Mouse (Mus musculus) intestine, embryonic 16.5 days (tissue): ENCODE results near the gene Map4k4. TPM values are rescaled to one million over a fixed set of nuclear protein-coding genes. Genes with fewer than 3 reads are reported as not detected.

ENCODE experiments used
- ATAC-seq: fragments of 200-750 bp; cut with Nextera tagmentation; 2 replicates; pipeline ENCODE4 v1.8.0; 2017; ENCODE audit warnings: moderate TSS enrichment, moderate library complexity
- H3K27ac ChIP-seq: fragments of 300-500 bp; sonication (generic); 2 replicates; pipeline ENCODE4 v1.5.1; 2014; ENCODE audit warnings: mild to moderate bottlenecking, low read length
- H3K27me3 ChIP-seq: fragments of 300-500 bp; sonication (generic); replicated peaks from 2 replicates; pipeline ENCODE4 v1.6.1; 2014; ENCODE audit warnings: low read length, control low read depth, mixed read lengths; ENCODE audit not compliant: control insufficient read depth, insufficient read depth
- H3K36me3 ChIP-seq: fragments of 300-500 bp; sonication (generic); 2 replicates; pipeline ENCODE4 v1.6.1; 2014; ENCODE audit warnings: low read length, control low read depth; ENCODE audit not compliant: control insufficient read depth, insufficient read depth
- H3K4me1 ChIP-seq: fragments of 300-500 bp; sonication (generic); 2 replicates; pipeline ENCODE4 v1.6.1; 2014; ENCODE audit warnings: low read length, control low read depth, mixed read lengths; ENCODE audit not compliant: control insufficient read depth, insufficient read depth
- H3K4me2 ChIP-seq: fragments of 300-500 bp; sonication (generic); 2 replicates; pipeline ENCODE4 v1.6.1; 2014; ENCODE audit warnings: low read depth, low read length, control low read depth
- H3K4me3 ChIP-seq: fragments of 300-500 bp; sonication (generic); 2 replicates; pipeline ENCODE4 v1.5.1; 2014; ENCODE audit warnings: mild to moderate bottlenecking, low read length
- H3K9ac ChIP-seq: fragments of 300-500 bp; sonication (generic); 2 replicates; pipeline ENCODE4 v1.6.1; 2014; ENCODE audit warnings: low read depth, low read length
- H3K9me3 ChIP-seq: fragments of 300-500 bp; sonication (generic); 2 replicates; pipeline ENCODE4 v1.6.1; 2016; ENCODE audit warnings: low read length, control low read depth; ENCODE audit not compliant: control insufficient read depth
- WGBS: fragments of 180-500 bp; shearing (Covaris S2); extraction: QIAGEN DNeasy Blood & Tissue Kit; methylation state at CpG from one replicate; pipeline ENCODE4 v1.1.7; 2014; 5-methylcytosine and 5-hydroxymethylcytosine counted together
- polyA plus RNA-seq: library from polyadenylated mRNA; unstranded; fragments of >200 nt; fragmentation: Nextera tagmentation; extraction: Ambion mirVana; gene quantifications from 2 replicates; pipeline ENCODE4 v1.2.1, GENCODE M21; 2015

Map4k4 gene
- polyA plus RNA-seq, 1 experiment from 2014 or later: 10.1 TPM

DNA sequence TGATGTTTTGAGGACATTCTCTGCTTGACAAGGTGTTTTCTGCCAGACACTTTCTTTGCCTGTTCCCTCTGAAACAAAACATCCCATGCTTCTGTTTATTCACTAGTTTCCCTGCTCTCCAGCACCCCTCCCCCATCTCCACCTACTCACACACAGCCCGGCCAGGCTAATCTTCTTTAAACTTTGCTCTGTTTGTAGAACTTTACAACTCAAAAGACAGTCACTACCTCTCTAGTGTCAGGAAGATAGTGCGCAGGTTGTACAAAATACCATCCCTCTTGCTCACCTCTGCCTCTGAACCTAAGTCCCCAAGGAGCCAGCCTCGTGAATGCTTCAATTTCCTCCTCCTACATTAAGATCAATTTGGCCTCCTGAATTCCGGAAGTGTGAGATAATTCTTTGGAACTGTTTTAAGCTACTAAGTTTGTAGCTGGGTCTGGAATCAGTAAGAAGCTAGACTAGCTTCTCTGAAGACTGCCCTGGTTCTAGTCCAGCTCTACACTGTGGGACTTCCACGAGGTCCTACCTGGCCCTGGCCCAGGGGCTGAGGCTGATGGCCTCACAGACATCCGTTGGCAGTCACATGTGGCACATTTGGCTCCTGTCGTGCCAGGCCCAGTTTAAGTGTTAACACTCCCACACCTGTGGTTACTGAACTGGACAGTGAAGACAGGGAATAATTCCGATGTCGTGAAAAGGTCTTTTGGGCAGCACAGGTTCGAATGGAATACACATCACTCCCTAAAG is 31.7 kb upstream of the Map4k4 start:
- Histone ChIP-seq H3K4me1 (peaks cover 27% of the 10 kb centered on the region), H3K4me3 (no peak overlapping the region), H3K36me3 (no peaks in the 10 kb centered on the region), H3K4me2 (no peak overlapping the region), H3K9ac (no peak overlapping the region), H3K27ac (peak overlapping the region; percentile 63), H3K27me3 (no peaks in the 10 kb centered on the region), H3K9me3 (no peaks in the 10 kb centered on the region)
- 40% methylated on average over 10 of the region's 10 CpGs for WGBS
- peak; percentile 79 for ATAC-seq

DNA sequence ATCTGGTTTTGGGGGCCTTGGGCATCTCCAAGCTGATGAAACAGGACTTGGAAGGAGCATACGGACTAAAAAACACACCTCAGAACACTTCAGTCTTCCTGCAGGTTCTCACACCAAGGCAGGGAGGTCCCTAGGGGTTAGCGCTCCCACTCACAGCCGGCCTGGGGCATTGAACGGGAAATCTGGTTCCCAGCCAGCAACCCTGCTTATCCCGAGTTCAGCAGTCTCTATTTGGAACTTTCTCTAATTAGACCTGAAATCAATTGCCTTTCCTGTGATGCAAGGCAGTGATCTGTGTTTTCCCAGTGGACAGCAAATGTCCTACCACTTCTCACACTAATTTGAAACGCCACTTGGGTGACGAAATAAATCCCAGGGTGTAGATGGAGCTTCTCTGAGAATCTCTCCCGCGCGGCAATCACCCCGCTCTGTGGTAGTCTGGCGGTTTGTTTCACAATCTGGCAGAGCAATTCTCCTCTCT is 31.0 kb upstream of the Map4k4 start:
- ATAC-seq: no peak
- no peak overlapping the region for H3K9ac ChIP-seq
- no peak overlapping the region for H3K27ac ChIP-seq
- WGBS: 72% methylated on average over 12 of the region's 12 CpGs
- H3K4me2 ChIP-seq: no peak overlapping the region
- H3K4me3 ChIP-seq: no peak overlapping the region
- H3K4me1 ChIP-seq: peaks cover 27% of the 10 kb centered on the region
- H3K9me3 ChIP-seq: no peaks in the 10 kb centered on the region
- no peaks in the 10 kb centered on the region for H3K27me3 ChIP-seq
- H3K36me3 ChIP-seq: no peaks in the 10 kb centered on the region

DNA sequence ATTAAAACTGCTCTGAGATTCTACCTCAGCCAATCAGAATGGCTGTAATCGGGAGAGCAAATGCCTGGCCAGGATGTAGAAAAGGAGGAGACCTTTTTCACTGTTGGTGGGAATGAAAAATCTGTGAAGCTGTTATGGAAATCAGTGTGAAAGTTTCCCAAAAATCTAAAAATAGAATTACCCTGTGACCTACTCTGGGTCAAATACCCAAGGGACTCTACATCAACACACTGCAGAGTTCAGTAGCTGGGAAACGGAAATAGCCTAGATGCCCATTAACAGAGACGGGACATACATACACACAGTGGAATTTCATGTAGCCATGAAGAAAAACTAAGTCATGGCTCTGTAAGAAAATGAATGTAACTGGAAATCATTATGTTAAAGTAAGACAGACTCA is 22.7 kb upstream of the Map4k4 start:
- H3K4me1 ChIP-seq: no peaks in the 10 kb centered on the region
- H3K27me3 ChIP-seq: no peaks in the 10 kb centered on the region
- H3K4me3 ChIP-seq: no peak overlapping the region
- no peaks in the 10 kb centered on the region for H3K9me3 ChIP-seq
- 54% methylated on average over 3 of the region's 3 CpGs for WGBS
- no peak for ATAC-seq
- H3K36me3 ChIP-seq: no peaks in the 10 kb centered on the region
- H3K27ac ChIP-seq: no peak overlapping the region
- no peak overlapping the region for H3K9ac ChIP-seq
- H3K4me2 ChIP-seq: no peak overlapping the region

DNA sequence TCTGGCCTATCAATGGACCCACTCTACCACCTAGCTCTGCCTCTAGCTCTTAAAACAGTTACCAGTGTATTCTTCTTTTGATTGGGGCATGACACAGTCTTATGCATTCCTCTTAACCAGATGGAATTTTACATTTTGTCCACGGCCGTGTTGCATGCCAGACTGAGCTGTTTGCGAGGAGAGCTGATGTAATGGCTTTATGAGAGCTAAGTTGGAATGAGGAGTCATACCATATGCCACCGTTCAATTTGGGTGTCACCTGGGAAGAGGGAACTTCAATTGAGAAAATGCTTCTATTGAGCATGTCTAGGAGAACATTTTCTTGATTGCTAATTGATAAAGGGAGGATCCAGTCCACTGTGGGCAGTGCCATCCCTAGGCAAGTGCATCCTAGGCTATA is 18.2 kb upstream of the Map4k4 start:
- no peaks in the 10 kb centered on the region for H3K36me3 ChIP-seq
- H3K27ac ChIP-seq: no peak overlapping the region
- H3K9me3 ChIP-seq: no peaks in the 10 kb centered on the region
- H3K27me3 ChIP-seq: no peaks in the 10 kb centered on the region
- H3K4me3 ChIP-seq: no peak overlapping the region
- WGBS: 82% methylated on average over 4 of the region's 4 CpGs
- no peak overlapping the region for H3K9ac ChIP-seq
- H3K4me2 ChIP-seq: no peak overlapping the region
- H3K4me1 ChIP-seq: no peaks in the 10 kb centered on the region
- no peak for ATAC-seq

DNA sequence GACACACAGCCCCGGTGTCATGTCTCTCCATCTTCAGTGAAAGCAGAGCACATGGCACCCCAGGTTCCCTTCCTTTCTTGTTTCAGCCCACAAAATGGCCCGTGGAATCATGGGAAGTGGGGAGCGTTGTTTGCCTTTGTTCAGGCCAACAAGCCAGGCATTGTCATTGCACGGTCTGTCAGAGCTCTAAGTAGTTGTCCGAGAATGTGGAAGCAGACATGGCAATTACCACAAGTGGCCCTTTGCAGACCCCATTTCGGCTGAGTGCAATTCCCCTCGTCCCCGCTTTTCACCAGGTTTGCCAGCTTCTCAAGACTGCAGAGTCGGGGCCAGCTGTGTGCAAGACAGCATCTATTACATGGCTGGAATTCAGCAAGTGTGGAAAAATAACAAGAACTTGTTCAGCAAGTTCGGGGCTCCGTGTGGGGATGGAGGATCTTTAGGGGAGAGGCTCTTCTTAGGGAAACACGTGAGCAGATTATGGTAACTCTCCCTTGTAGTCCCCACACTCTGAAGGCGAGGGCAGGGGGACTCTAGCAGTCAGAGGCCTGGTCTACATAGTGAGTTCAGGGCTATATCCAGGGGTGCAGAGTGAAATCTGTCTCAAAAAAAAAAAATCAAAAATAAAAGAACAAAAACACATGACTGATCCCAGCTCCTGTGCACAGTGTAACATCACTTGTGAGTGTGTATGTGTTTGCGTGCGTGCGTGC is 15.8 kb upstream of the Map4k4 start:
- WGBS: 58% methylated on average over 16 of the region's 16 CpGs
- H3K4me2 ChIP-seq: no peak overlapping the region
- no peak overlapping the region for H3K27ac ChIP-seq

DNA sequence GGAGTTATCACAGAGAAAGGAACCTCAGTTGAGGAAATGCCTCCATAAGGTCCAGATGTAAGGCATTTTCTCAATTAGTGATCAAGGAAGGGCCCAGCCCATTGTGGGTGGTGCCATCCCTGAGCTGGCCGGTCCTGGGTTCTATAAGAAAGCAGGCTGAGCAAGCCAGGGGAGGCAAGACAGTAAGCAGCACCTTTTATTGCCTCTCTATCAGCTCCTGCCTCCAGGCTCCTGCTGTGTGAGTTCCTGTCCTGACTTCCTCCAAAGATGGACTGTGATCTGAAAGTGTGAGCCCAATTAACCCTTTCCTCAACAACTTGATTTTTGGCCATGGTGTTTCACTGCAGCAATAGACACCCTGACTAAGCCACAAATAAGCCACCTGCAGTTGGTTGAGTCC is 12.7 kb upstream of the Map4k4 start:
- H3K27ac ChIP-seq: no peak overlapping the region
- peaks cover 3% of the 10 kb centered on the region; the same call in 1 of the 2 replicates for H3K4me1 ChIP-seq
- no peaks in the 10 kb centered on the region for H3K27me3 ChIP-seq
- H3K36me3 ChIP-seq: no peaks in the 10 kb centered on the region
- no peak overlapping the region for H3K9ac ChIP-seq
- H3K9me3 ChIP-seq: no peaks in the 10 kb centered on the region
- H3K4me2 ChIP-seq: no peak overlapping the region
- 33% methylated on average over 1 of the region's 1 CpGs for WGBS
- peak; percentile 85 for ATAC-seq
- H3K4me3 ChIP-seq: no peak overlapping the region

More for the DNA sequence above, 15.8 kb upstream of the Map4k4 start:
- no peaks in the 10 kb centered on the region for H3K36me3 ChIP-seq
- no peak overlapping the region for H3K4me3 ChIP-seq
- no peaks in the 10 kb centered on the region for H3K27me3 ChIP-seq
- H3K9ac ChIP-seq: no peak overlapping the region
- ATAC-seq: no peak
- H3K4me1 ChIP-seq: peaks cover 3% of the 10 kb centered on the region; the same call in 1 of the 2 replicates
- no peaks in the 10 kb centered on the region for H3K9me3 ChIP-seq

DNA sequence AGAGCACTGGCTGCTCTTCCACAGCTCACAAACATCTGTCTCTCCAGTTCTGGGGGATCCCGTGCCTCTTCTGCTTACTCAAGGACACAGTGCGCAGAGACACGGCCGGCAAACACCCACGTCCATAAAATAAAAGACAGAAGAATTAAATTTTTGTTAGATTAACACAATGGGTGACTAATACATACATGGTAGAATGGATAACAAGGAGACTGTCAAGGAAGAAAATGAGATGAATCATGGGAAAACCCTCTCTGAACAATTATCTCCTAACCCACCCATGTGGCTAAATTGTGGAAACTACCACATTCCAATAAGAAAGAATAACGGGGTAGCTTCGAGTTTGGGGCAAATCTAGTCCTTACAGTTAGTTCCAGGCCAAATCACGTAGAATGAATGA is 11.3 kb upstream of the Map4k4 start:
- Histone ChIP-seq H3K27me3 (no peaks in the 10 kb centered on the region), H3K36me3 (no peaks in the 10 kb centered on the region), H3K4me3 (no peak overlapping the region), H3K4me1 (peaks cover 3% of the 10 kb centered on the region; the same call in 1 of the 2 replicates), H3K4me2 (no peak overlapping the region), H3K9ac (no peak overlapping the region), H3K9me3 (no peaks in the 10 kb centered on the region), H3K27ac (no peak overlapping the region)
- 75% methylated on average over 8 of the region's 8 CpGs for WGBS
- no peak for ATAC-seq

DNA sequence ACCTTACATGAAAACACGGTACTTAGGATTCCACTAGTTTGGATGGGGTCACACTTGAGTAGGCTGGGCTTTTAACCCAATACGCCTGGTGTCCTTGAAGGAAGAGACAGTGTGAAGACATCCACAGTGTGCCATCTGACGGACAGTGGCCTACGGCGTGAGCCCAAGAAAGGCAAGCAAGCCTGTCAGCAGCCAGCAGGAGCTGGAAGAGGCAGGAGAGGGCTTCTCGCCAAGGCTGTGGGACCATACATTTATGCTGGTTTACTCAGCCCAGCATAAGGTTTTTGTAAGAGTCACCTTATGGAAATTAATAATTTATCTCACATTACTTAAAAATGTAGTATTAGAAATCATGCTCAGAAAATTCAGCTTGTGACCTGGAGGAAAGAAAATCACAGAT is 10.7 kb upstream of the Map4k4 start:
- no peak for ATAC-seq
- Histone ChIP-seq H3K27ac (no peak overlapping the region), H3K4me2 (no peak overlapping the region), H3K4me3 (no peak overlapping the region), H3K9me3 (no peaks in the 10 kb centered on the region), H3K9ac (no peak overlapping the region), H3K36me3 (no peaks in the 10 kb centered on the region), H3K4me1 (peaks cover 3% of the 10 kb centered on the region; the same call in 1 of the 2 replicates), H3K27me3 (no peaks in the 10 kb centered on the region)
- WGBS: 91% methylated on average over 6 of the region's 6 CpGs

DNA sequence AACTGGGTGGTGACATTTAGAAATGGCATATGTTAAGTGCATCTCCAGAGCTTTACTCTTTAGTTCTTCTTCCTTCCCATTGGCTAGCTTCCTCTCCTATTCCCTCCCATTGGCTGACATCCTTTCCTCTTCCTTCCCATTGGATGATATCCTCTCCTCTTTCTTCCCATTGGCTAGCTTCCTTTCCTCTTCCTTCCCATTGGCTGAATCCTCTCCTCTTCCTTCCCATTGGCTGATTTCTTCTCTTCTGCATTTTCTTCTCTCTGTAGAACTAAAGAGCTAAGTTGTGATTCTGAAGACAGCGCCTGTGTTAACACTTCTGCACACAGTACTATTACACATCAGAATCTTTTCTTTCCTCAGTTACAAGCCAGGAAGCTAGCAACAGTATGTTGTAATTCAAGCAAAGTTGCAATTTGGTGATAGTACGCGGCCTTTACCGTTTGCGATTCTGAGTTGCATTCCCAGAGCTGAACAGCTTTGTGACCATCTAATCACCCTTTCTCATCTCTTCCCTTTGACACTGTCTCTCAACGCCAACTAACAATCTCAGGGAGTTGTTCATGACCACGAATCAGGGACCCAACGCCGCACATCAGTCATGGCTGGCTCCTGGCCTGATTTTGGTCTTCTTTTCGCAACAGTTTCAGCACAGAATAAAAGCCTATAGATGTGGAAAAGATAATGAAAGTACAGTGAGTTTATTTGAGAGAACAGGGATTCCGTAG is 7.4 kb upstream of the Map4k4 start:
- no peak overlapping the region for H3K9ac ChIP-seq
- 96% methylated on average over 11 of the region's 11 CpGs for WGBS
- no peak overlapping the region for H3K4me2 ChIP-seq
- no peak overlapping the region for H3K4me3 ChIP-seq
- no peaks in the 10 kb centered on the region for H3K27me3 ChIP-seq
- no peak overlapping the region for H3K27ac ChIP-seq
- H3K4me1 ChIP-seq: peaks cover 13% of the 10 kb centered on the region
- ATAC-seq: no peak
- no peaks in the 10 kb centered on the region for H3K9me3 ChIP-seq
- no peaks in the 10 kb centered on the region for H3K36me3 ChIP-seq
